Mouse (Mus musculus): ENCODE measurements at regions not wholly inside any gene's neighbourhood (a gene's known extent, or its start where the extent isn't known, plus 50 kb on each side); places are given as distances from the start of the nearest gene placed in this dataset.

GRCm38 (mm10) chr8:60827241-60827640, 63.0 kb upstream of the Hpf1 start:
- Histone ChIP-seq H3K27ac (ENCODE audit: low read length) (no peak overlapping the region), H3K36me3 (ENCODE audit: insufficient read depth, low read length) (no peaks in the 10 kb centered on the region), H3K9ac (replicated peaks; ENCODE audit: low read depth) (no peak overlapping the region), H3K4me1 (ENCODE audit: insufficient read depth, low read depth, low read length) (no peaks in the 10 kb centered on the region), H3K9me3 (ENCODE audit: low read length) (no peaks in the 10 kb centered on the region), H3K4me2 (replicated peaks; ENCODE audit: low read depth, low read length) (no peak overlapping the region), H3K4me3 (ENCODE audit: low read depth, low read length) (no peak overlapping the region), H3K27me3 (replicated peaks; ENCODE audit: insufficient read depth, low read length) (no peaks in the 10 kb centered on the region)
- WGBS: 94% methylated on average over 8 of the region's 8 CpGs
- no peak for DNase-seq (ENCODE audit: low spot score)
- no peak for ATAC-seq
- TF ChIP-seq EP300 (IDR thresholded peaks at IDR 0.05): no peak
- no peak for TF ChIP-seq CTCF (IDR thresholded peaks at IDR 0.05)

GRCm38 (mm10) chr8:60829093-60829492, 61.1 kb upstream of the Hpf1 start:
- no peak overlapping the region for H3K27ac ChIP-seq (ENCODE audit: low read length)
- 77% methylated on average over 4 of the region's 4 CpGs for WGBS
- ATAC-seq (no peak), DNase-seq (ENCODE audit: low spot score) (no peak)
- H3K9me3 ChIP-seq (ENCODE audit: low read length): no peaks in the 10 kb centered on the region
- no peaks in the 10 kb centered on the region for H3K36me3 ChIP-seq (ENCODE audit: insufficient read depth, low read length)
- H3K4me2 ChIP-seq (replicated peaks; ENCODE audit: low read depth, low read length): no peak overlapping the region
- H3K4me3 ChIP-seq (ENCODE audit: low read depth, low read length): no peak overlapping the region
- no peak for TF ChIP-seq EP300 (IDR thresholded peaks at IDR 0.05)
- no peak for TF ChIP-seq CTCF (IDR thresholded peaks at IDR 0.05)
- no peak overlapping the region for H3K9ac ChIP-seq (replicated peaks; ENCODE audit: low read depth)
- no peaks in the 10 kb centered on the region for H3K27me3 ChIP-seq (replicated peaks; ENCODE audit: insufficient read depth, low read length)
- no peaks in the 10 kb centered on the region for H3K4me1 ChIP-seq (ENCODE audit: insufficient read depth, low read depth, low read length)

- DNase-seq (ENCODE audit: low spot score) (no peak), ATAC-seq (no peak)
- no peak for TF ChIP-seq EP300 (IDR thresholded peaks at IDR 0.05)
- no peak for TF ChIP-seq CTCF (IDR thresholded peaks at IDR 0.05)
- Histone ChIP-seq H3K4me2 (replicated peaks; ENCODE audit: low read depth, low read length) (no peak overlapping the region), H3K27me3 (replicated peaks; ENCODE audit: insufficient read depth, low read length) (no peaks in the 10 kb centered on the region), H3K9me3 (ENCODE audit: low read length) (no peaks in the 10 kb centered on the region), H3K9ac (replicated peaks; ENCODE audit: low read depth) (no peak overlapping the region), H3K27ac (ENCODE audit: low read length) (no peak overlapping the region), H3K36me3 (ENCODE audit: insufficient read depth, low read length) (no peaks in the 10 kb centered on the region), H3K4me3 (ENCODE audit: low read depth, low read length) (no peak overlapping the region), H3K4me1 (ENCODE audit: insufficient read depth, low read depth, low read length) (no peaks in the 10 kb centered on the region)
- 33% methylated on average over 1 of the region's 1 CpGs for WGBS
Observed at GRCm38 (mm10) chr8:60830556-60830955, 59.7 kb upstream of the Hpf1 start.

GRCm38 (mm10) chr8:60838526-60838925, 51.7 kb upstream of the Hpf1 start:
- H3K9me3 ChIP-seq (ENCODE audit: low read length): no peaks in the 10 kb centered on the region
- no peak overlapping the region for H3K27ac ChIP-seq (ENCODE audit: low read length)
- H3K9ac ChIP-seq (replicated peaks; ENCODE audit: low read depth): no peak overlapping the region
- no peak overlapping the region for H3K4me3 ChIP-seq (ENCODE audit: low read depth, low read length)
- DNase-seq (ENCODE audit: low spot score) (no peak), ATAC-seq (no peak)
- TF ChIP-seq CTCF (IDR thresholded peaks at IDR 0.05): no peak
- no peak for TF ChIP-seq EP300 (IDR thresholded peaks at IDR 0.05)
- H3K4me2 ChIP-seq (replicated peaks; ENCODE audit: low read depth, low read length): no peak overlapping the region
- 9% methylated on average over 3 of the region's 3 CpGs for WGBS
- no peaks in the 10 kb centered on the region for H3K4me1 ChIP-seq (ENCODE audit: insufficient read depth, low read depth, low read length)
- H3K36me3 ChIP-seq (ENCODE audit: insufficient read depth, low read length): no peaks in the 10 kb centered on the region
- no peaks in the 10 kb centered on the region for H3K27me3 ChIP-seq (replicated peaks; ENCODE audit: insufficient read depth, low read length)
